Mouse (Mus musculus): Measurements from ENCODE around the gene Map4k4. TPM values are rescaled to one million over a fixed set of nuclear protein-coding genes. Genes with fewer than 3 reads are reported as not detected.

The Map4k4 gene
- polyA plus RNA-seq, 1 experiment from 2014 or later: 25.1 TPM

- no peaks in the 10 kb centered on the region for H3K27me3 ChIP-seq (ENCODE audit: low read depth, poor library complexity, severe bottlenecking)
- H3K9me3 ChIP-seq (replicated peaks): no peaks in the 10 kb centered on the region
- no peak overlapping the region for H3K27ac ChIP-seq (replicated peaks)
- H3K4me3 ChIP-seq: no peak overlapping the region
- H3K36me3 ChIP-seq: no peaks in the 10 kb centered on the region
- no peak for DNase-seq (ENCODE audit: low spot score)
- 83% methylated on average over 7 of the region's 7 CpGs for whole genome bisulfite sequencing
- H3K4me1 ChIP-seq: peaks cover 9% of the 10 kb centered on the region
These were observed 154.3 kb downstream of the Map4k4 start for GRCm38 (mm10) chr1:40055051-40055450.

- H3K9me3 ChIP-seq (replicated peaks): no peaks in the 10 kb centered on the region
- H3K36me3 ChIP-seq: no peaks in the 10 kb centered on the region
- no peak overlapping the region for H3K27ac ChIP-seq (replicated peaks)
- no peak for DNase-seq (ENCODE audit: low spot score)
- WGBS: 90% methylated on average over 5 of the region's 5 CpGs
- H3K4me1 ChIP-seq: peaks cover 9% of the 10 kb centered on the region
- H3K4me3 ChIP-seq: no peak overlapping the region
- H3K27me3 ChIP-seq (ENCODE audit: low read depth, poor library complexity, severe bottlenecking): no peaks in the 10 kb centered on the region
These were observed 155.2 kb downstream of the Map4k4 start for GRCm38 (mm10) chr1:40055963-40056362.

GRCm38 (mm10) chr1:40057351-40057750 is 156.6 kb downstream of the Map4k4 start:
- Histone ChIP-seq H3K27ac (replicated peaks) (no peak overlapping the region), H3K4me1 (peaks cover 10% of the 10 kb centered on the region), H3K27me3 (ENCODE audit: low read depth, poor library complexity, severe bottlenecking) (no peaks in the 10 kb centered on the region), H3K9me3 (replicated peaks) (no peaks in the 10 kb centered on the region), H3K36me3 (no peaks in the 10 kb centered on the region), H3K4me3 (no peak overlapping the region)
- no peak for DNase-seq (ENCODE audit: low spot score)
- WGBS: 76% methylated on average over 5 of the region's 5 CpGs

GRCm38 (mm10) chr1:40058013-40058412 is 157.3 kb downstream of the Map4k4 start:
- no peaks in the 10 kb centered on the region for H3K36me3 ChIP-seq
- H3K27ac ChIP-seq (replicated peaks): no peak overlapping the region
- H3K4me1 ChIP-seq: peaks cover 17% of the 10 kb centered on the region
- no peak for DNase-seq (ENCODE audit: low spot score)
- H3K27me3 ChIP-seq (ENCODE audit: low read depth, poor library complexity, severe bottlenecking): no peaks in the 10 kb centered on the region
- no peak overlapping the region for H3K4me3 ChIP-seq
- H3K9me3 ChIP-seq (replicated peaks): no peaks in the 10 kb centered on the region
- 53% methylated on average over 11 of the region's 11 CpGs for WGBS

- Histone ChIP-seq H3K4me1 (peaks cover 25% of the 10 kb centered on the region), H3K4me3 (no peak overlapping the region), H3K27me3 (ENCODE audit: low read depth, poor library complexity, severe bottlenecking) (no peaks in the 10 kb centered on the region), H3K27ac (replicated peaks) (no peak overlapping the region), H3K36me3 (no peaks in the 10 kb centered on the region), H3K9me3 (replicated peaks) (no peaks in the 10 kb centered on the region)
- no peak for DNase-seq (ENCODE audit: low spot score)
- 87% methylated on average over 4 of the region's 4 CpGs for WGBS
These were observed 158.5 kb downstream of the Map4k4 start for GRCm38 (mm10) chr1:40059122-40059774.

GRCm38 (mm10) chr1:40061359-40061758 is 160.6 kb downstream of the Map4k4 start:
- 85% methylated on average over 9 of the region's 9 CpGs for WGBS
- Histone ChIP-seq H3K4me3 (no peak overlapping the region), H3K27me3 (ENCODE audit: low read depth, poor library complexity, severe bottlenecking) (no peaks in the 10 kb centered on the region), H3K4me1 (peaks cover 25% of the 10 kb centered on the region), H3K9me3 (replicated peaks) (no peaks in the 10 kb centered on the region), H3K36me3 (no peaks in the 10 kb centered on the region), H3K27ac (replicated peaks) (no peak overlapping the region)
- DNase-seq (ENCODE audit: low spot score): no peak

- H3K27ac ChIP-seq (replicated peaks): no peak overlapping the region; the same call in 1 of the 2 replicates
- H3K4me3 ChIP-seq: no peak overlapping the region
- H3K27me3 ChIP-seq (ENCODE audit: low read depth, poor library complexity, severe bottlenecking): no peaks in the 10 kb centered on the region
- H3K9me3 ChIP-seq (replicated peaks): no peaks in the 10 kb centered on the region
- no peaks in the 10 kb centered on the region for H3K36me3 ChIP-seq
- WGBS: 66% methylated on average over 4 of the region's 4 CpGs
- peaks cover 16% of the 10 kb centered on the region for H3K4me1 ChIP-seq
- DNase-seq (ENCODE audit: low spot score): no peak
These were observed 162.7 kb downstream of the Map4k4 start for GRCm38 (mm10) chr1:40063409-40063808.

GRCm38 (mm10) chr1:40064508-40064907 is 163.8 kb downstream of the Map4k4 start:
- Histone ChIP-seq H3K9me3 (replicated peaks) (no peaks in the 10 kb centered on the region), H3K4me1 (peaks cover 16% of the 10 kb centered on the region), H3K4me3 (no peak overlapping the region), H3K27me3 (ENCODE audit: low read depth, poor library complexity, severe bottlenecking) (no peaks in the 10 kb centered on the region), H3K27ac (replicated peaks) (no peak overlapping the region), H3K36me3 (no peaks in the 10 kb centered on the region)
- DNase-seq (ENCODE audit: low spot score): no peak
- WGBS: 90% methylated on average over 8 of the region's 8 CpGs

GRCm38 (mm10) chr1:40072558-40072957 is 171.8 kb downstream of the Map4k4 start:
- no peaks in the 10 kb centered on the region for H3K27me3 ChIP-seq (ENCODE audit: low read depth, poor library complexity, severe bottlenecking)
- H3K9me3 ChIP-seq (replicated peaks): no peaks in the 10 kb centered on the region
- peaks cover 15% of the 10 kb centered on the region for H3K4me1 ChIP-seq
- no peak overlapping the region for H3K4me3 ChIP-seq
- no peaks in the 10 kb centered on the region for H3K36me3 ChIP-seq
- H3K27ac ChIP-seq (replicated peaks): peak overlapping the region; percentile 9; the same call in 1 of the 2 replicates
- no peak for DNase-seq (ENCODE audit: low spot score)
- 85% methylated on average over 4 of the region's 4 CpGs for WGBS

GRCm38 (mm10) chr1:40073779-40074178 is 173.1 kb downstream of the Map4k4 start, which contains the start of gene Il1r2:
Gene Il1r2 (plus strand): TSS chr1:40074079.
- peaks cover 15% of the 10 kb centered on the region for H3K4me1 ChIP-seq
- no peaks in the 10 kb centered on the region for H3K9me3 ChIP-seq (replicated peaks)
- no peaks in the 10 kb centered on the region for H3K36me3 ChIP-seq
- no peak for DNase-seq (ENCODE audit: low spot score)
- WGBS: 90% methylated on average over 5 of the region's 5 CpGs
- H3K27ac ChIP-seq (replicated peaks): no peak within 1 kb of the TSS
- H3K4me3 ChIP-seq: no peak within 1 kb of the TSS
- H3K27me3 ChIP-seq (ENCODE audit: low read depth, poor library complexity, severe bottlenecking): no peaks in the 10 kb centered on the region

Other genes starting within 250 kb of the Map4k4 start
- gene Creg2, start 249.4 kb upstream of the Map4k4 start, polyA plus RNA-seq (2016; fragmentation: Nextera tagmentation; extraction: Ambion mirVana): 0.57 and 0.76 TPM in 2 replicates
- gene Rfx8, start 179.9 kb upstream of the Map4k4 start, polyA plus RNA-seq (2016; fragmentation: Nextera tagmentation; extraction: Ambion mirVana): 0.20 and 0.39 TPM in 2 replicates
- gene Gm3646, start 95.6 kb upstream of the Map4k4 start, polyA plus RNA-seq (2016; fragmentation: Nextera tagmentation; extraction: Ambion mirVana): not detected in 2 replicates
- gene Il1r2, start 173.2 kb downstream of the Map4k4 start, polyA plus RNA-seq (2016; fragmentation: Nextera tagmentation; extraction: Ambion mirVana): 0.27 and 0.49 TPM in 2 replicates